Mouse (Mus musculus) cerebellum, postnatal 4 days (tissue): ENCODE data around the gene Fgg.

Experiments
- DNase-seq, 2 experiments: peaks; one replicate each; pipeline ENCODE4 v3.0.0; 2022; ENCODE audit warnings: low spot score in 2 of 2, mixed read lengths in 1 of 2

The Fgg gene

DNA sequence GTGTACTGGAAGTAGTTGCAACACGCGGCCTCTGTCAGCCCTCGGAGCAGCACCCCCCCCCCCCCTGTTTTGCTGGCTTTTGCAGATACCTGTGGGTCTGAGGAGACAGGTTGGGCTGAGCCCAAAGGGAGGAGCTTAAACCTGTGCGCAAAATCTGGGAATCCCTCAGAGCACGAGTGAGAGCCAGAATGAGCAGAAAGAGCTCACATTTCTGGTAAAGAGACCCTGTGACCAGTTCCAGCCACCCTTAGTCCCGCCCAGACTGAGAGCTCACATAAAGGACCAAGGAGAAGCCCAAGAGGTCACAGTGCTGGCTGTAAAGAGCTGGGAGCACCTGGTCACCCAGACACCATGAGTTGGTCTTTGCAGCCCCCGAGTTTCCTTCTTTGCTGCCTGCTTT is at the start of gene Fgg:
Gene Fgg, plus strand, starts transcription at position 168 of the 400 bp plus-strand sequence.
- DNase-seq = no peak

DNA sequence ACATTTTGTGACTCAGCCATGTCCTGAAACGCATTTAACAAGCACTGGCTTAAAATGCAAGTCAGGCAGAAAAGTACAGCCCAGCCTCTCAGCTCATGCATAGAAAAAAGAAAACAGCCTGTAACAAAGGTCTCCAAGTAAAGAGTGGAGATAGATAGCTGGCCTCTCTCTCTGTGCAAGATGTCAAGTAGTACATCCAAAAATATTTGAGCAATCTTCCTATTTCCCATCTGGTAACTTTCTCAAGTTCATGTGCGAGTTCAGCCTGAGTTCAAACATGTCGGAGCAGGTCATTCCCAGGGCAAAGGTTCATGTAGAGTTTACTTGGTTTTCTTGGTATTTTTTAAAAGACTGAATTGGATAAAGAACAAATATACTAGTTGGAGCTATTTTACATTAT is 36.5 kb upstream of the Fgg start:
- DNase-seq = no peak

DNA sequence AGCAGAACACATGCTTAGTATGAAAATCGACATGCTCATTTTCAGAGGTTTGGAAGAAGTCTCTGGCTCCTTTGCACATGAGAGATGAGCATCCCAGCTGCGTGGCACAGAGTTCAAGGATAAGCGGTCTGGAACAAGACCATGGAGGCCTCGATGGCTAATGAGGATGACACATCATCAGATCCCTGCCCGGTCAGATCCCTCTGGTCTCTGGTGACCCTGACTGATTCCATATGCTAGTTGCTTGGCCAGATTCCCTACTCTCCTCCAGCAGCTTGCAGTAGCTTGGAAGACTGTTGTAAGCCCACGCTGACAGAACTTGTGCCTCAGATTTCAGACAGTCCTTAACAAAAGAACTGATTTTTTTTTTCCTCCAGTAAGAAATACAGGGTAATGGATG is 26.7 kb upstream of the Fgg start:
- peak in 1 of 2 experiments; percentile 42 for DNase-seq

DNA sequence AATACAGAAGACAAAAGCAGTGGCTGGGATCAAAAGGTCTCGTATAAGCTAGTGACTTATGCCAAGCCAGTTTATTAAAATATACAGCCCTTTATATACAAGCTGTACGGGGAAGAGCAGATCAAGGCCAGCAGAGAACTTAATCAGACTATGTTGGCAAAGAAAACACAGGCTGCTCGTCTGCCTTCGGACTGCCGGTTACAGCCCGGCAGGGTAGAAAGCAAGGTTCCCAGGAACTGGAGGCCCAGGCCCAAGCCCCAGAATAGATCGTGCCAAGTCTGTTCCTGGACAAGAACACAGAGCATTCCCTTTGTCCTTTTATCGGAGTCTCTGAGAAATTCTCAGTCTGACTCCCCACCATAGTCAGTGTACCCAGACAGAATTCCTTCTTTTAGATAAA is 25.7 kb upstream of the Fgg start:
- DNase-seq = no peak

DNA sequence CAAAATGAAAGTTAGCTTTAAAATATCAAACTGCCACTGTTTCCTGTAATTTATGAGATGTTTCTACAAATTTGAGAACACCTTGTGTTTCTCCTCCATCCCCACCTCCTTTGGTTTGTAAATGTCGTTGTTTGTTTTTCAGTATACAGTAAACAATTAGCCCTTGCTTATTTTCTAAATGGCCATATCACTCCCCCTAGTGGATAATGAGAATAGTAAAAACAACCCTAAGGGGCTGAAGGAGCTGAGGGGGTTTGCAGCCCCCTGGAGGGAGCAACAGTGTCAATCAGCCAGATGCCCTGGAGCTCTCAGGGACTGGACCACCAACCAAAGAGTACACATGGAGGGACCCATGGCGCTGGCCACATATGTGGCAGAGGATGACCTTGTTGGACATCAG is 22.7 kb upstream of the Fgg start:
- no peak for DNase-seq

DNA sequence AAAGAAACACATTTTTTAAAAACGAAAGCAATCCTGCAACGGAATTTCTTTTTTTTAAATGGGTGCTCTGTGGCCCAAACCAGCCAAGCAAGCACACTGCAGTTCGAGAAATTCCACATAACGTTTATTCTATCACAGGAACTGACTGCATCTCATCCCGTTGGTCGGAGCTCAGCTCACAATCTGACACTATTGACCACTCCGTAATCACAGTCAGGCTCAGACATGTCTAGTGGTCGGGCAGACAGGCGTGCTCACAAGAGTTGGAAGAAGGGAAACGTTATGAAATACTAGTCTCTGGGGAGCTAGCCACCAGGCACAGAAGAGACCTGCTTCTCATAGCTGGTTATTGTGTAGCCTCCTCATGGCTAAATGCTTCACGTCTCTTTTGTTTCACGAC is 15.6 kb upstream of the Fgg start:
- DNase-seq = no peak

DNA sequence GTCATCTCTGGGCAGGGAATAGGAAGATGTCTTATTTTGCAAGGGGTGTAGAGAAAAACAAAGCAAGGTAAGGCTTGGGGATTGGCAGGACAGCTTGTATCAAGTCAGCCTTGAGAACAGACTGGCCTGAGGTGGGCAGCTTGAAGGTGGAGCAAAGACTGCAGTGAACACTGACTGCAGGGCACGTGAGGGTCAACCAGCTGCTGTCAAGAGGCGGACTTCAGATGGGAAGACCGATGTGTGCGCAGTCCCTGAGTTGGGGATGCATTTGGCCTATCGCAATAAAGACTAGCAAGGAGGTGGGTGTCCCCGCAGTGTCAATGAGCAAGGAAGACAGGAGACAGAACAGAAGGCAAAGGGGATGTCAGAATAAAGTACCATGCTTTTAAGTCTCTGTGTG is 14.6 kb upstream of the Fgg start:
- DNase-seq = no peak

DNA sequence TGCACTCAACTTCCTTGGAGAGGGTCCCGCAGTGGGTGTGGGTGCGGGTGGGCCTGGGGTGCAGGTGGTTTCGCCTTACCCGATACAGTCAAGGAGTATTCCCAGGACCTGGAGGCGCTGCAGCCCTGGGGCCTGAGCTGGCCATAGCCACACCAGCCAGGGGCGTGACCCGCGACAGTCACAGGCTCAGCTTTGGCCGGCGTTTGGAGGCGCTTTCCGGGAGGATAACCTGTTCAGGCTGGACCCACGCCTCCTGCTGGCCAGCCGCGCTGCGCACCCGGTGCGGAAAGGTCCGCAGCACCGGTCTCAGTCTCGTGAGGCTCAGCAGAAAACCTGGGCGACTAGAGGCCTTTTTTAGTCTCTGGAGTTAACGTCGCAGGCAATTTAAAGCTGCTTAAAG is 12.2 kb upstream of the Fgg start:
- DNase-seq = peak; percentile 58 to 74

DNA sequence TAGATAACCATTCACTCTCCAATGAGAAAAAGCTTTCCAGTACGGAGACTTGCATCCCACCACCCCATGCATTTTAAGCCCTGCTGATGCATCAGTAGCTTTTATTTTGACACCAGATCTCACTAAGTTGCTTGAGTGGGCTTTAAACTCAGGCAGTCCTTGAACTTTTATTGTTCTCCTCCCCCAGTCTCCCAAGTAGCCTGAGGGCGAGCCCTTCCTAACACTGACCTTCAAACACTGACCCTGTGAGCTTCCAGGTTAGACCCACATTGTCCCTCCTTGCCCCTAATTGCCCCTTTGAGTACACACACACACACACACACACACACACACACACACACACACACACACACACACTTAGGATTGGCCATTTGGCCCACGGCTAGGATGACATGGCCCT is 10.9 kb upstream of the Fgg start:
- no peak for DNase-seq

DNA sequence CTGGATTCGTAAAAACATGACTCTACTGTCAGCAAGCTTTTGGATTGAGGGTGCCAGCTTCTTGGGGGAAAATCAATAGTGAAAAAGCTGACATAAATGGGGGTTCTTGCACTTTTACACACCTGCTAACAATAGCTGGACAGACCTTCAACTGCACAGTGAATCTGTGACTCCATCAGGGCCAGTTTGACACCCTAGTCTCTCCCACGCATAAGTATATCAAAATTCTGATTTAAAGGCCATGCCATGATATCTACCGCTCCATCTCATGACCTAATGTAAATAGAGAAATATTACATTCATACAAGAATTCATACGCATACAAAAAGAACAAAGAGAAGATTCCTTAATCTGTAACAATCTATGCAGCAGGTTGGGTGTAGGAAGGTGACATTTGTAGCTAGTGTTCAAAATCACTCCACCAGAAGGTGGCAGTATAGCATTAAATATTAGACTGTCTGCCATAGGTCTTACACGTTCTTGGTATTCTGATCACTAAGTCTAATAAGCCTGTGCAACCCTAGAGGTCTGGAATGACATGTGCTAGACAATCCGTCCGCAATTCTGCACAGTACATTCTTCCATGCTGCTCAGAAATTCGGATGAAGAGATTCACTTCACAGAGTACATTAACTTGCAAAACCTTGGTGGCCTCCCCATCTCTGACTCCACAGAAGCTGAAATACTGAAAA is 8.6 kb upstream of the Fgg start:
- peak in 1 of 2 experiments; percentile 41 for DNase-seq

DNA sequence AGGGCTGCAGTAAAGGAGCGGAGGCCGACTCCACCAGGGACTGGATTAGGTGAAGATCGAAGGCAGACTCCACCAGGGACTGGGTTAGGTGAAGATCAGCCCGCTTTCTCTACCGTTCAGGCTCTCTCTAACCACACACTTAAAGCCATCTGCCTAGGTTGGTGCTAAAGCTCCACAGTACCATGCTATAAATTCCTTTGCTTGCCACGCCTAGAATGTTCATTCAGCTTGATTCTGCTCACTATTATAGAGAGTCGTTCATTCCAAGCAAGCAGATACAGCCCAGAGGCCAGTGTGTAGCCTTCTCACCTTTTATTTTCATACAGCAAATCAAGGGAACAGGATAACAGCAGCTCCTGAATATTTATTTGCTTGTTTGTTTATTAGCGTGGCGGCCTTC is 7.5 kb upstream of the Fgg start:
- DNase-seq = no peak

DNA sequence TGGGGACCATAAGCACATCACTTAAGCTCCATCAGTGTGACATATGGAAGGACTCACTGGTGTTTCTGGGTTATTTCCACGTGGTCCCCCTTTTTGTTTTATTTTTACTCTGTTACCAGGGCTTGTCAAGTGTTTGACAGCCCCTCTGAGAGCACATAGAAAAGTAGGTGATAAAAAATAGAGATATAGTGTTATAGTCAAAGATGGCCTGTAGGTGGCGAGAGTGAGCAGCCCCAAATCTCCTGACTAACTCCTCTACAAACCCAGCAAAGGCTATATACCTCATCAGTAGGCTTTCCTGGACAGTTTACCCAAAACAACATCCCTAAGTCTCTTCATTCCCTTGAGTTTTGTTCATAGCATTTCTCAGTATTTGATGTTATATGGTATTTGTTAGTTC is 5.3 kb upstream of the Fgg start:
- DNase-seq = peak in 1 of 2 experiments; percentile 41

DNA sequence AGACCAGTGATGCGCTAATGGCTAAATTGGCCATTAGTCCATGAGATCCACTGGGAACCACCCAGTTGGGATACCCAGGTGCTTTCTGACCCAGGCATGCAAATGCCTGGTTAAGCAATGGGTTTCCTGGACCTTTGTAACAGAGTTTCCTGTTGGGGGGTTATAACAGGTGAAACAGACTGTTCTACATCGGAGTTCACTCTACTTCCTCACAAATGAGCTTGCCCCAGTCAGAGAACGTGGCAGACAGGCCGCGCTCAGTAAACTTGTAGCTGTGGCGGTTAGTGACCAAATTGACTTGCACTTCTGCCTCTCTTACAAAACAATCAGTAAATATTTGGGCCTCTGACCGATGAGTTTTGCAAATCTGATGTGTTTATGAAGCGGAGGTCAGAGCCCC is 4.5 kb upstream of the Fgg start:
- no peak for DNase-seq

DNA sequence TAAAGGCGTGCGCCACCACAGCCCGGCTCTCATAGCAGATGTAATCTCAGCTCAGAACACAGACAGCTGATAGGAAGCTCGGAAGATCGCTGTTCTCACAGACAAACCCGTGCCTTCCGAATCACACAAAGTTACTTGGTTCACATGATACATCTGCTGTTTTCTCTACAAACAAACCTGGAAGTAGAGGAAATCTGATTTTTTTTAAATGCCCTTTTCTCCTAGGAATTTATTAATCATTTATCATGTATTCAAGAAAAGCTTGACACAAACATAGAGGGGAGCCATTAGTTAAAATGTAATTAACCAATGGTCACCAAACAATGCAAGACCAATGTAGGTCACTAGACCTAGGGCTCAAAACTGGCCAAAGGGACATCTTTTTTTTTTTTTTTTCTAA is 2.7 kb upstream of the Fgg start:
- no peak for DNase-seq

DNA sequence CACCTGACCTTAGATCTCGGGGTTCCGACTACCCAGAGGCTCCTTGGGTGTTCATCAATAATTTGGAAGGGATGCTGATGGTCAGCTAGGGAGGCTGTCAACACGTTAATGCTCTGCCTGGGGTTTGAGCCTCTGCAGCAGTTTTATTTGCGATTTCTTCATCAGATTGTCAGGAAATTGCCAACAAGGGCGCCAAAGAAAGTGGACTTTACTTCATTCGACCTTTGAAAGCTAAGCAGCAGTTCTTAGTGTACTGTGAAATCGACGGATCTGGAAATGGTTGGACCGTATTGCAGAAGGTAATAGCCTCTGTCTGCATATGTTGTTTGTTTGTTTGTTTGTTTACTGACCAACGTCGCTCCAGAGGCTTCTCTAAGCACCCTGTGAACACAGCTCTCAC is 2.8 kb downstream of the Fgg start:
- DNase-seq = no peak

DNA sequence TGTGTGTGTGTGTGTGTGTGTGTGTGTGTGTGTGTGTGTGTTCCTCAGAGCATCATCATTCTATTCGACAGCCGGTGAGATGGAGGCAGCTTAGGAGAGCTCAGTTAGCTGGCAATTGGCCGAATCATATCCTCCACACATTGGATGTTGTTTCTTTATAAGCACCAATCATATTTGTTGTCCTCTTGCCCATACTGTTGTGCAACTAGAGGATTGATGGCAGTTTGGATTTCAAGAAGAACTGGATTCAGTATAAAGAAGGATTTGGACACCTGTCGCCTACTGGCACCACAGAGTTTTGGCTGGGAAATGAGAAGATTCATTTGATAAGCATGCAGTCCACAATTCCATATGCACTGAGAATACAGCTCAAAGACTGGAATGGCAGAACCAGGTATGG is 3.6 kb downstream of the Fgg start:
- no peak for DNase-seq

DNA sequence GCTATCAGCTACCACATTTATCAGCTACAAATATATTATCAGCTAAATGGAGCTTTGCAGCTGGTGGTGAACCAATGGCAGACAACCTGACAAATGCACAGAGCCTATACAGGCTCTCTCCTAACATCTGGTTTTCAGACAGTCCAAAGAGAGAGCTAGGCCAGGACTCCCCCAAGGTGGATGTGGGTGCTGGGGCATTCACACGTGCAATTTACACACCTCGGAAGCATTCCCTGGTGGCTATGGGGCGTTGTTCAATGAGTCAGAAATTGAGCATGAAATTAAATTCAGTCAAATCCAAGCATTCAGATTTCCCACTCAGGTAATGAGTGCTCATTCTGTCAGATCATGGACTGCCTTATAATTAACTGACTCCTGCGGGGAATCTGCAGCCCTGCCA is 4.0 kb downstream of the Fgg start:
- no peak for DNase-seq

DNA sequence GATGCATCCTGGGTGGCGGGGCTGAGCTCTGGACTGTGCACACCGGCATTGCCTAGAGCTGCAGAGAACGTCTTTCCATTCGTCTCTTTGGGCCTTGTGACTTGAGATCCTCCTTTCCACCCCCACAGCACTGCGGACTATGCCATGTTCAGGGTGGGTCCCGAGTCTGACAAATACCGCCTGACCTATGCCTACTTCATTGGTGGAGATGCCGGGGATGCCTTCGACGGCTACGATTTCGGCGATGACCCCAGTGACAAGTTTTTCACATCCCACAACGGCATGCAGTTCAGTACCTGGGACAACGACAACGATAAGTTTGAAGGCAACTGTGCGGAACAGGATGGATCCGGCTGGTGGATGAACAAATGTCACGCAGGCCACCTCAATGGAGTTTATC is 5.1 kb downstream of the Fgg start:
- DNase-seq = no peak

DNA sequence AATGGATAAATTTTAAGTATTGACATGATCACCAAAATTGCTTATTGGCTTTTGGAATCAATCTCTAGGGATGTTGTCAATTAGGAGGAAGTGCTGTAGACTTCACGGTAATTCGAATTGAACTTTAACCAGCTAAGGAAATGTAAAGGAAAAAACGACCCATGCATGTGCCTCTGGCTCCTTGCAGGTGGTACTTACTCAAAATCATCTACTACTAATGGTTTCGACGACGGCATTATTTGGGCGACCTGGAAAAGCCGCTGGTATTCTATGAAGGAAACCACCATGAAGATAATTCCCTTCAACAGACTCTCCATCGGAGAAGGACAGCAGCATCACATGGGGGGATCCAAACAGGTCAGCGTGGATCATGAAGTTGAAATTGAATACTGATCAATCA is 6.4 kb downstream of the Fgg start:
- no peak for DNase-seq

DNA sequence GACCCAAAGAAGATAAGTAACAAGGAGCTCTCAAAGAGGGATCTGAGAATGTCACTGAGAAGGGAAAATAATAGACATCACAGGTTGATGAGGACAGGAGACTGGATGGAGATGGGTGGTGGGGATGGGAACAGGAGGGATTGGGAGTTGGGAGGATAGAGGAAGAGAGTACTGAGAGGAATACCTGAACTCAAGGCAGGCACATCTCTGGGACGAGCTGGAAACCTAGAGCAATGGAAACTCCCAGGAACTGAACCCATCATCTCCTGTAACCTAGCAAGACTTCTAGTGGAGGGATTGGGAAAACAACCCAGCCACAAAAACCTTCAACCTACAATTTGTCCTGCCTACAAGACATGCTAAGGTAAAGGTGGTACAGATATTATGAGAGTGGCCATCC is 8.7 kb downstream of the Fgg start:
- no peak for DNase-seq

DNA sequence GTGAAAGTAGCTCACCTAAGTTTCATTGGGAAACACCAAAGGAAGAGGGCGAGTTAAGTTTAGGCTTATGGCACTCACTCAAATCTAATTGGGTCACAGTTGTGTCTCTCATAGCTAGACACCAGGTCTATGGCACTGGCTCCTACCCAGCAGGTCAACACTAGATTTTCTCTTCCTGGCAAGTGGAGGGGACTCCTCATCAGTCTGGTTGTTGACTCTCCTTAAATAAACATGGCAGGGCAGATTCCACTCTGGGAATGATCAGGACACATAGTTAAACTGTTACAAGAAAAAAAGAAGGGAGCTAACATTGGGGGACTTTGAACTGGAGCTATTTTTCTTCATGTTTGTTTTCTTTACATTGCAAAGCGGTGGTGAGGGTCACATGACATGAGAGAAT is 12.9 kb downstream of the Fgg start:
- no peak for DNase-seq

DNA sequence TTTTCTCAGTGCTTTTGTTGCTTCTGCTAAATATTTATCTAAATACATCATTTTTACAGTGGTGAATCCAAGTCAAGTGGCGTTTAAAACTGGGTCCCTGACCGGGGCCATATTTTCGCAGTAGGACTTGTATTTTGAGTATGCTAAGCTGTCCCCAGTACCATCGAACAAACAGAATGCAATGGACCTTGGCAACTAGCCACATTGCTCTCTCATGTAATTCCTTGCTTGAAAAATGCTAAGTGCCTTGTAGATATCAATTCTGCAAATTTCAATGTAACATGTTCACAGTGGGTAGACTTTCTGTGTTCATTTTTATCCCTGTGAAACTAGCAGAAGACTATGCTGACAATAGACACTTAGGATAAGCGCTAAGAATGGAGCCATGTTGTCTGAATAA is 13.7 kb downstream of the Fgg start:
- DNase-seq = no peak

DNA sequence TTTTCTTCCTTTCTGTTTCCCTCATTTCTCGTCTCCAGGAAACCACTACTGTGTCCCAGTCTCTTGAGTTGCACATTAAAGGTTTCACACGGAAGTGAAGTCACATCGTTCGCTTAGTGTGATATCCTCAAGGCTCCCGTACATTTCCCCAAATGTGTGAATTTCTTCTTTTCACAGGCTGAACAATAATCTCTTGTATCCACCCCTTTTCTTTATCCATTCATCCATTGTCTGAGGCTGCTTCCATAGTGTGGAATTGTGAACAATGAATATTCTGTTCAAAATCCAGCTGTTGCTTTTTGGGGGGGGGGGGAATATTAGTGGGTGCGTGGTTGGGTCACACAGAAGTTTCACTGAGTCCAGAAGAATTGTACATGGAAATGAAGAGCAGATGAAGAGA is 17.5 kb downstream of the Fgg start:
- DNase-seq = no peak

DNA sequence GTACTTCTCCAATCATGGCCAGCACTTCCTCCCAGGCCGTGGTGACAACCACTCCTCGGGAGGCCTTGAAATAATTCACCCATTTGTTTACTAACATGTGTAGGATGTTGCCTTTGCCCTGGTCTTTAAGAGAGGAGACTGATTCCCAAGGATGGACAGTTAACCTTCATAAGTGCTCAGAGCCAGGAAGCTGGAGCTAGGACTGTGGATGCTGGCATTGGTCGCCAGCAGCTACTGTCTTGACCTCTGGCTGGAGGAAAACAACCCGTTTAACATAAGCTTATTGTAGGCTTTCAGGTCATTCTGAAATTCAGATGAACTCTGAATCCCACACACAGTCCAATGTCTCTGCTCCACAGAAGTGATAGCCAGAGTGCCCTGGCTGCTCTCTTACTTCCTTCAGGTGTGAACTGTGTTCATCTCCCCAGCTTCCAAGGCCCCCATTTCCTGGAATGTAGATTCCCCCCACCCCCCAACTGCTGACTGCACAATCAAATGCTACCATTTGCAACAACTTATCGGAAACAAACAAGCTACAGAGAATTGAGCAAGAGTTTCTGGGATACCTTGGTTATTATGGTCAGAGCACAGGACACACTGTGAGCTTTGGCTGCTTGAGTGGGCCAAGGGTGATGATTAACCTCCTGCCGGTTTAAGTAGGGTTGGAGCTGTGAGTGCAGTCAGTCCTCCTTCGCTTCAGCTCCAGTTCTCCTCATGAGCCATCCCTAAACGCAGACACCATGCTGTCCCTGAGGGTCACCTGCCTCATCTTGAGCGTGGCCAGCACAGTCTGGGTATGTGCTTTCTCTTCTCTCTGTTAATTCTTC is 18.2 kb downstream of the Fgg start, which contains the start of gene Fga:
Gene Fga, plus strand, starts transcription at position 602 of the 827 bp plus-strand sequence.
- no peak for DNase-seq
